Mouse (Mus musculus) myocyte (in vitro differentiated cells): ENCODE results near the gene Ppt2.

Experiments
- MYOD1 ChIP-seq, 3 experiments: IDR thresholded peaks; one replicate each; pipeline ENCODE4 v1.6.1; 2011; ENCODE audit warnings: control low read depth in 2 of 3, low read depth in 2 of 3, mild to moderate bottlenecking in 2 of 3, moderate library complexity in 1 of 3; ENCODE audit not compliant: insufficient read length in 2 of 3, control insufficient read depth in 1 of 3
- POLR2A ChIP-seq: IDR thresholded peaks from one replicate; pipeline ENCODE4 v1.6.1; 2011; ENCODE audit warnings: low read depth, mild to moderate bottlenecking, control low read depth, moderate library complexity; ENCODE audit not compliant: insufficient read length

GRCm38 (mm10) chr17:34657271-34657670, 29.0 kb upstream of the Ppt2 start:
- TF ChIP-seq MYOD1 (IDR thresholded peaks at IDR 0.05; ENCODE audit: control insufficient read depth in 1 of 3, insufficient read length in 2 of 3, low read depth in 2 of 3) = no peak
- no peak for TF ChIP-seq POLR2A
